8 mouse cellular contexts compared by ENCODE assay signal in genomic region chr10:71285126-71285580, GRCm38 (mm10). TPM values are rescaled to one million over a fixed set of nuclear protein-coding genes. Genes with fewer than 3 reads are reported as not detected.
A peak's percentile ranks its signal among the peaks of the same experiment; 100 is the strongest.
DNase-seq lines count a peak whose midpoint lies in the region; ATAC-seq and TF ChIP-seq lines count a peak whose summit lies in the region.

Gene Ube2d1, minus strand, starts transcription at chr10:71285262.

- DNase-seq in cerebellum, adult 11 months = peak; percentile 90
- peak; percentile 91 for DNase-seq in forebrain, postnatal 0 days
- DNase-seq in heart, postnatal 36 days = peak; percentile 89 to 90
- peak; percentile 81 to 88 for DNase-seq in layer of hippocampus, adult 8-10 months (ENCODE audit: low spot score in 2 of 2)
- peak; percentile 77 to 78 for DNase-seq in thymus, adult 18-20 months

- no peaks in the 10 kb centered on the region for H3K36me3 ChIP-seq in ES-Bruce4 (ENCODE audit: control insufficient read depth, insufficient read depth, low read length, poor library complexity, severe bottlenecking)
- no peaks in the 10 kb centered on the region for H3K36me3 ChIP-seq in forebrain, postnatal 0 days (ENCODE audit: insufficient read depth)
- H3K36me3 ChIP-seq in lung, embryonic 15.5 days = no peaks in the 10 kb centered on the region

- TF ChIP-seq EP300 in ES-Bruce4 (IDR thresholded peaks at IDR 0.05; ENCODE audit: insufficient read depth, low read depth, low read length) = no peak

- intact Hi-C loops in heart, postnatal 36 days (cut with DNase I) = loop anchor here (2.0 kb wide), 1 partner anchor 46 kb away; the partner anchor contains the start of gene Tfam

- H3K9me3 ChIP-seq in ES-Bruce4 (replicated peaks; ENCODE audit: control insufficient read depth, insufficient read depth, low read length, poor library complexity, severe bottlenecking) = no peaks in the 10 kb centered on the region
- no peaks in the 10 kb centered on the region for H3K9me3 ChIP-seq in forebrain, postnatal 0 days (ENCODE audit: low read length)
- H3K9me3 ChIP-seq in lung, embryonic 15.5 days = no peaks in the 10 kb centered on the region

- TF ChIP-seq POLR2A in ES-Bruce4 (IDR thresholded peaks at IDR 0.05; ENCODE audit: insufficient read depth, low read length) = no peak
- peak; percentile 87 for TF ChIP-seq POLR2A in olfactory bulb, adult 2 months (IDR thresholded peaks at IDR 0.05; ENCODE audit: insufficient read depth, low read depth, low read length)

- no peaks in the 10 kb centered on the region for H3K27me3 ChIP-seq in ES-Bruce4 (ENCODE audit: control insufficient read depth, insufficient read depth, low read length, poor library complexity, severe bottlenecking)
- H3K27me3 ChIP-seq in forebrain, postnatal 0 days (ENCODE audit: insufficient read depth, low read length) = no peaks in the 10 kb centered on the region
- no peaks in the 10 kb centered on the region; the same call in 1 of the 2 replicates for H3K27me3 ChIP-seq in lung, embryonic 15.5 days

- peak within 1 kb of the TSS; percentile 57 for H3K4me2 ChIP-seq in forebrain, postnatal 0 days (ENCODE audit: low read depth)
- peak within 1 kb of the TSS; percentile 84 for H3K4me2 ChIP-seq in lung, embryonic 15.5 days

- H3K4me1 ChIP-seq in ES-Bruce4 (ENCODE audit: control insufficient read depth, insufficient read depth, low read length) = no peaks in the 10 kb centered on the region
- peaks cover 19% of the 10 kb centered on the region for H3K4me1 ChIP-seq in forebrain, postnatal 0 days (ENCODE audit: insufficient read depth)
- H3K4me1 ChIP-seq in lung, embryonic 15.5 days = peaks cover 11% of the 10 kb centered on the region; the same call in 1 of the 2 replicates
- H3K4me1 ChIP-seq in olfactory bulb, adult 2 months (ENCODE audit: control insufficient read depth, insufficient read depth, low read length) = peaks cover 15% of the 10 kb centered on the region

- no peak within 1 kb of the TSS for H3K27ac ChIP-seq in ES-Bruce4 (ENCODE audit: insufficient read depth, low read length)
- H3K27ac ChIP-seq in forebrain, postnatal 0 days (ENCODE audit: low read depth, low read length) = peak within 1 kb of the TSS; percentile 93
- peak within 1 kb of the TSS; percentile 2; the same call in 1 of the 2 replicates for H3K27ac ChIP-seq in lung, embryonic 15.5 days
- peak within 1 kb of the TSS; percentile 75 for H3K27ac ChIP-seq in olfactory bulb, adult 2 months (ENCODE audit: insufficient read depth, low read depth, low read length)

- peak within 1 kb of the TSS; percentile 99 for H3K4me3 ChIP-seq in ES-Bruce4 (ENCODE audit: low read depth, low read length)
- H3K4me3 ChIP-seq in forebrain, postnatal 0 days (ENCODE audit: low read depth, low read length) = peak within 1 kb of the TSS; percentile 94
- peak within 1 kb of the TSS; percentile 98 for H3K4me3 ChIP-seq in lung, embryonic 15.5 days
- peak within 1 kb of the TSS; percentile 100 for H3K4me3 ChIP-seq in olfactory bulb, adult 2 months (ENCODE audit: insufficient read depth, low read depth, low read length)

- peak within 1 kb of the TSS; percentile 83 for H3K9ac ChIP-seq in ES-Bruce4 (ENCODE audit: low read depth, poor library complexity, severe bottlenecking)
- H3K9ac ChIP-seq in forebrain, postnatal 0 days = peak within 1 kb of the TSS; percentile 99
- peak within 1 kb of the TSS; percentile 92 for H3K9ac ChIP-seq in lung, embryonic 15.5 days

- no peak for TF ChIP-seq CTCF in ES-Bruce4 (IDR thresholded peaks at IDR 0.05; ENCODE audit: low read depth, low read length)
- peak; percentile 42; the same call in 1 of the 2 replicates for TF ChIP-seq CTCF in forebrain, postnatal 0 days (IDR thresholded peaks at IDR 0.05; ENCODE audit: low read depth)
- TF ChIP-seq CTCF in olfactory bulb, adult 2 months (IDR thresholded peaks at IDR 0.05; ENCODE audit: insufficient read depth, low read depth, low read length) = peak; percentile 55; the same call in 1 of the 2 replicates

- ATAC-seq in forebrain, postnatal 0 days = peak; percentile 97
- peak; percentile 93 for ATAC-seq in lung, embryonic 15.5 days (ENCODE audit: borderline replicate concordance, extremely low read depth, low FRiP score, low TSS enrichment)

- WGBS in forebrain, postnatal 0 days = 1% methylated on average over 49 of the region's 50 CpGs
- under 1% methylated on average over 50 of the region's 50 CpGs for WGBS in lung, embryonic 15.5 days
- WGBS in olfactory bulb, adult 2 months = under 1% methylated on average over 50 of the region's 50 CpGs

RNA-seq across cellular contexts. Expression of gene Ube2d1, which starts in this region (rescaled TPM):
- 66.7 and 71.4 TPM in 2 replicates for polyA plus RNA-seq in ES-Bruce4 (2011; ENCODE audit: insufficient read depth, insufficient read length, low read depth, missing spikeins)
- total RNA-seq in forebrain, postnatal 0 days (2014; rRNA removed) = 80.7 and 82.6 TPM in 2 replicates
- 227 and 232 TPM in 2 replicates for polyA plus RNA-seq in forebrain, postnatal 0 days (2015; fragmentation: Nextera tagmentation; extraction: Ambion mirVana)
- total RNA-seq in heart, postnatal 36 days (2021) = 10 to 100 TPM; 48.0 to 50.6 TPM
- 10 to 100 TPM; 48.3 to 51.1 (median 49.1) TPM for total RNA-seq in layer of hippocampus, adult 8-10 months (2022)
- polyA plus RNA-seq in lung, embryonic 15.5 days (2015; fragmentation: Nextera tagmentation; extraction: Ambion mirVana) = 51.0 and 53.5 TPM in 2 replicates
- not detected in 2 replicates for polyA plus RNA-seq in olfactory bulb, adult 2 months (2012; ENCODE audit: insufficient read depth, insufficient read length, low replicate concordance, missing spikeins)
